Mouse (Mus musculus) gonadal fat pad, adult 2 months (tissue): Measurements from ENCODE around the gene Pim3. TPM values are rescaled to one million over a fixed set of nuclear protein-coding genes. Genes with fewer than 3 reads are reported as not detected.

Experiments used
- polyA plus RNA-seq: library from polyadenylated mRNA; depleted of rRNA; stranded (reverse); fragments of >200 nt; gene quantifications from 2 replicates; pipeline ENCODE4 v1.2.3, GENCODE M21; 2012; rRNA removed

Pim3 gene
- polyA plus RNA-seq, 1 experiment: 51.8 TPM

Other genes with a start within 250 kb of the Pim3 start
- 12.9 and 21.2 TPM in 2 replicates for gene Brd1, start 128.0 kb upstream of the Pim3 start, polyA plus RNA-seq
- 5.2 and 6.3 TPM in 2 replicates for gene Zbed4, start 110.5 kb upstream of the Pim3 start, polyA plus RNA-seq
- gene Alg12, start 42.9 kb upstream of the Pim3 start, polyA plus RNA-seq: 17.9 and 19.6 TPM in 2 replicates
- gene Creld2, start 42.5 kb upstream of the Pim3 start, polyA plus RNA-seq: 106 and 153 TPM in 2 replicates
- gene Ttll8, start 92.2 kb downstream of the Pim3 start, polyA plus RNA-seq: 0.45 and 0.82 TPM in 2 replicates
- gene Mlc1, start 116.8 kb downstream of the Pim3 start, polyA plus RNA-seq: 0.26 and 0.70 TPM in 2 replicates
- gene Mov10l1, start 120.7 kb downstream of the Pim3 start, polyA plus RNA-seq: 0.11 and 0.15 TPM in 2 replicates
- 2.7 and 4.4 TPM in 2 replicates for gene Panx2, start 197.5 kb downstream of the Pim3 start, polyA plus RNA-seq
- 76.4 and 82.8 TPM in 2 replicates for gene Trabd, start 212.9 kb downstream of the Pim3 start, polyA plus RNA-seq
- 54.2 and 54.5 TPM in 2 replicates for gene Selenoo, start 226.9 kb downstream of the Pim3 start, polyA plus RNA-seq